Mouse (Mus musculus) G1E (cell line): ENCODE measurements around the gene Reep1.

Experiments used
- CTCF ChIP-seq: IDR thresholded peaks from 2 replicates; pipeline ENCODE4 v1.5.1; 2012; ENCODE audit warnings: low read depth, low read length, inconsistent platforms, mixed read lengths
- GATA1 ChIP-seq: IDR thresholded peaks from 2 replicates; pipeline ENCODE4 v1.6.1; 2012; ENCODE audit warnings: borderline replicate concordance, low read length, inconsistent platforms, mixed read lengths
- TAL1 ChIP-seq: conservative IDR thresholded peaks from 2 replicates; pipeline ENCODE4 v1.6.1; 2012; ENCODE audit warnings: low read depth, low read length, inconsistent platforms, mixed read lengths

GRCm38 (mm10) chr6:71728306-71728705 is 20.9 kb downstream of the Reep1 start:
- no peak for TF ChIP-seq GATA1
- TF ChIP-seq CTCF = no peak
- no peak for TF ChIP-seq TAL1
